Mouse (Mus musculus): Measurements from ENCODE around the gene Tcte1. TPM values are rescaled to one million over a fixed set of nuclear protein-coding genes. Genes with fewer than 3 reads are reported as not detected.
A peak's percentile ranks its signal among the peaks of the same experiment; 100 is the strongest.

Tcte1 gene
- polyA plus RNA-seq, 1 experiment from 2014 or later: 1.1 TPM

- Histone ChIP-seq H3K36me3 (replicated peaks) (peaks cover 19% of the 10 kb centered on the region), H3K4me1 (peaks cover 34% of the 10 kb centered on the region), H3K9me3 (no peaks in the 10 kb centered on the region), H3K27me3 (replicated peaks; ENCODE audit: low read depth, poor library complexity, severe bottlenecking) (no peaks in the 10 kb centered on the region), H3K4me3 (0 out of 2 replicates have a peak overlapping the region, but pooled peaks have one; percentile 26), H3K27ac (replicated peaks) (peak overlapping the region; percentile 99)
- 90% methylated on average over 8 of the region's 8 CpGs for WGBS
- no peak for DNase-seq (ENCODE audit: low spot score)
Observed at GRCm38 (mm10) chr17:45575123-45575897, 52.1 kb downstream of the Tcte1 start.

DNA sequence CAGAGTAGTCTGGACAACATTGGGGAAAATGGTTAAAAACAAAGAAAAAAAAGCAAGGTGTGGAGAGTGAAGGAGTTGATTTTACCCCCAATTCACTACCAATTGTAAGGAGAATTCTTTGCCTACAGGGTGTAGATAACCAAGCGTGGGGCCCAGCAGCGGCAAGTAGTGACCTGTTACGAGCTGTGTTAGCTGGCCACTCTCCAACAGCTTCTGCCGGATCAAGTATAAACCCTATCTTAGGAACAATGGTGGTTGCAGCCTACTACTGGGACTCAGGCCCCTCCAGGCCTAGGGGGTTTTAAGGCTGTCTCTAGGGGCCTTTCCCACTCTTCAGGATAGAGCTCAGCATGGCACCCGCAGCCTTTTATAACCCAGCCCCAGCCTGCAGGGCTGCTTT lies 55.0 kb downstream of the Tcte1 start:
- H3K4me1 ChIP-seq: peaks cover 29% of the 10 kb centered on the region
- H3K9me3 ChIP-seq: no peaks in the 10 kb centered on the region
- 69% methylated on average over 5 of the region's 5 CpGs for WGBS
- no peaks in the 10 kb centered on the region for H3K36me3 ChIP-seq (replicated peaks)
- H3K4me3 ChIP-seq: 0 out of 2 replicates have a peak overlapping the region, but pooled peaks have one; percentile 14
- peak; percentile 9 for DNase-seq (ENCODE audit: low spot score)
- H3K27ac ChIP-seq (replicated peaks): no peak overlapping the region; the same call in 1 of the 2 replicates
- H3K27me3 ChIP-seq (replicated peaks; ENCODE audit: low read depth, poor library complexity, severe bottlenecking): no peaks in the 10 kb centered on the region

DNA sequence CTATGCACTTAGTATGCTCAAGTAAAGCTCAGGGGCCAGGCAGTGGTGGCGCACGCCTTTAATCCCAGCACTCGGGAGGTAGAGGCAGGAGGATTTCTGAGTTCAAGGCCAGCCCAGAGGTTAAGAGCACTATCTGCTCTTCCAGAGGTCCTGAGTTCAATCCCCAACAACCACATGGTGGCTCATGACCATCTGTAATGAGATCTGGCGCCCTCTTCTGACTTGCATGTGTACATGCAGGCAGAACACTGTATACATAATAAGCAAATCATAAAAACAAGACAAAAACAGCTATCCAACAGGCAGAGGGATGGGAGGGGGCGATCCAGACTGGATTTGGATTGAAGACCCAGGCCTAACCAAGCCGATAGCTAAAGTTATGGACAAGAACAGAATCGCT lies 55.6 kb downstream of the Tcte1 start:
- DNase-seq (ENCODE audit: low spot score): peak; percentile 16
- Histone ChIP-seq H3K4me1 (peaks cover 29% of the 10 kb centered on the region), H3K27ac (replicated peaks) (no peak overlapping the region), H3K4me3 (no peak overlapping the region), H3K27me3 (replicated peaks; ENCODE audit: low read depth, poor library complexity, severe bottlenecking) (no peaks in the 10 kb centered on the region), H3K9me3 (no peaks in the 10 kb centered on the region), H3K36me3 (replicated peaks) (no peaks in the 10 kb centered on the region)
- 73% methylated on average over 7 of the region's 7 CpGs for WGBS

- Histone ChIP-seq H3K9me3 (no peaks in the 10 kb centered on the region), H3K4me1 (peaks cover 30% of the 10 kb centered on the region), H3K36me3 (replicated peaks) (no peaks in the 10 kb centered on the region), H3K27me3 (replicated peaks; ENCODE audit: low read depth, poor library complexity, severe bottlenecking) (no peaks in the 10 kb centered on the region), H3K27ac (replicated peaks) (no peak overlapping the region), H3K4me3 (no peak overlapping the region)
- DNase-seq (ENCODE audit: low spot score): no peak
- 86% methylated on average over 4 of the region's 4 CpGs for WGBS
Observed at GRCm38 (mm10) chr17:45579554-45579953, 56.3 kb downstream of the Tcte1 start.

DNA sequence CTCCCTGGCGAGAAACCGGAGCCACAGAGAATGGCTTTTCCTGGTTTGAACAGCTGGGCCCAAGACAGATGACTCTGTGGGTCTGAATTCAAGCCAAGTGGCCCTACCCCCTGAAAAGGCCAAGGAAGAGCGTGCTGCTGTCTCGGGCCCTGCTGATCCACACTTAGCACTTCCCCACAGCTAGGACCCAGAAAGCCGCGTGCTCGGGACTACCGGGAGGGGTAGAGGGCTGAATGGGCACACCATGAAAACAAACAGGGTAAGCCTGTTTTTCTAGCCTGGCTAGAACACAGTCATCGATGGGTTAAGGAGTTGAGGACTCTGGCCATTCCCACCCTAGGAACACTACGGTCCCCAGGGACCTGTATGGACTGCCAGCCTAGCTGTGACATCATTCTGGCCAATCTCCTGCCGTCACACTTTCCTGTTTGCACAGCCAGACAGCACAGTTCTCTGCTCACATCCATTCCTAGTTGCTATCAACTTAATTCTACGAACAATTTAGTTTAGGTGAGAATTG lies 57.8 kb downstream of the Tcte1 start:
- Histone ChIP-seq H3K4me3 (no peak overlapping the region), H3K9me3 (no peaks in the 10 kb centered on the region), H3K27me3 (replicated peaks; ENCODE audit: low read depth, poor library complexity, severe bottlenecking) (no peaks in the 10 kb centered on the region), H3K27ac (replicated peaks) (no peak overlapping the region), H3K36me3 (replicated peaks) (no peaks in the 10 kb centered on the region), H3K4me1 (peaks cover 35% of the 10 kb centered on the region)
- peak; percentile 29 for DNase-seq (ENCODE audit: low spot score)
- WGBS: 41% methylated on average over 12 of the region's 12 CpGs

DNA sequence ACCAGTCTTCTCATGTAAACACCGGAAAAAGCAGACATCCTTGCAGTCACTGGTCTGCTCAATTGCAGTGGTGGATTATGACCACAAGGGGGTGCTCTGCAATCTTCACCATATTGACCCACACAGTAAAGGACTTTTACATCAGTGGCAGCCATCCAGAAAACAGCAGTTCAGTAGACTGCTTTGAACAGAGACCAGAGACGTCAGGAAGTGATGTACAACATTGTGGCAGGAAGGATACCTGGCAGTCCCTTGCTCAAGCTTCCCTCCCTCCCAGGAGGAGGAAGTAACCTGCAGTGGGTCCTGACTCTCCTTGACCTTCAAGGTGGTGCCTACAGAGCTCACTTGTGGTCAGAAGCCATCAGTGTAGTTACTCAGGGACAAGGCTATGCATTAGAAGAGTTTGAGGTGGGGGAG lies 58.3 kb downstream of the Tcte1 start:
- WGBS: 14% methylated on average over 2 of the region's 2 CpGs
- Histone ChIP-seq H3K4me1 (peaks cover 40% of the 10 kb centered on the region), H3K9me3 (peaks cover 3% of the 10 kb centered on the region; the same call in 1 of the 2 replicates), H3K27ac (replicated peaks) (no peak overlapping the region; the same call in 1 of the 2 replicates), H3K36me3 (replicated peaks) (peaks cover 5% of the 10 kb centered on the region), H3K4me3 (no peak overlapping the region), H3K27me3 (replicated peaks; ENCODE audit: low read depth, poor library complexity, severe bottlenecking) (no peaks in the 10 kb centered on the region)
- DNase-seq (ENCODE audit: low spot score): peak; percentile 78

DNA sequence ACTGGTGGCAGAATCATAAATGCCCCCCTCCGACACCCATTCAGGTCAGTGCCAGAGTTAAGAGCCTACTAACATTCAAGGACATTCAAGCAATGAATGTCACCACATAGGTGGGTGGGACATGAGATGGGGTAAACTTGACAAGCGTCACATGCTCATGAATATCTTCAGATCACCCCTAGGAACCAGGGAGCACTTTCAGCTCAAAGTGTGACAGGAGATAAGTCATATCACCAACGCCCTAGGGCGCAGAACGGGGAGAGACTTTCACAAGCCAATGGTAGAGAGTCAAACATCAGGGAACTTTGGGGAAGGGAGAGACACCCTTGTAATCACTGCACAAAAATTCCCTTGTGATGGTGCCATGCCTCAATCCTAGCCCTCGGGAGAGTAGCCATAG lies 59.0 kb downstream of the Tcte1 start:
- H3K4me3 ChIP-seq: no peak overlapping the region
- H3K9me3 ChIP-seq: peaks cover 4% of the 10 kb centered on the region; the same call in 1 of the 2 replicates
- no peak overlapping the region for H3K27ac ChIP-seq (replicated peaks)
- peaks cover 11% of the 10 kb centered on the region for H3K36me3 ChIP-seq (replicated peaks)
- H3K27me3 ChIP-seq (replicated peaks; ENCODE audit: low read depth, poor library complexity, severe bottlenecking): no peaks in the 10 kb centered on the region
- DNase-seq (ENCODE audit: low spot score): no peak
- WGBS: 91% methylated on average over 6 of the region's 6 CpGs
- H3K4me1 ChIP-seq: peaks cover 40% of the 10 kb centered on the region

GRCm38 (mm10) chr17:45582715-45583355 lies 59.6 kb downstream of the Tcte1 start:
- H3K4me3 ChIP-seq: no peak overlapping the region
- H3K9me3 ChIP-seq: peaks cover 4% of the 10 kb centered on the region; the same call in 1 of the 2 replicates
- DNase-seq (ENCODE audit: low spot score): no peak
- peaks cover 15% of the 10 kb centered on the region for H3K36me3 ChIP-seq (replicated peaks)
- H3K27ac ChIP-seq (replicated peaks): no peak overlapping the region
- no peaks in the 10 kb centered on the region for H3K27me3 ChIP-seq (replicated peaks; ENCODE audit: low read depth, poor library complexity, severe bottlenecking)
- 73% methylated on average over 6 of the region's 6 CpGs for WGBS
- H3K4me1 ChIP-seq: peaks cover 40% of the 10 kb centered on the region

DNA sequence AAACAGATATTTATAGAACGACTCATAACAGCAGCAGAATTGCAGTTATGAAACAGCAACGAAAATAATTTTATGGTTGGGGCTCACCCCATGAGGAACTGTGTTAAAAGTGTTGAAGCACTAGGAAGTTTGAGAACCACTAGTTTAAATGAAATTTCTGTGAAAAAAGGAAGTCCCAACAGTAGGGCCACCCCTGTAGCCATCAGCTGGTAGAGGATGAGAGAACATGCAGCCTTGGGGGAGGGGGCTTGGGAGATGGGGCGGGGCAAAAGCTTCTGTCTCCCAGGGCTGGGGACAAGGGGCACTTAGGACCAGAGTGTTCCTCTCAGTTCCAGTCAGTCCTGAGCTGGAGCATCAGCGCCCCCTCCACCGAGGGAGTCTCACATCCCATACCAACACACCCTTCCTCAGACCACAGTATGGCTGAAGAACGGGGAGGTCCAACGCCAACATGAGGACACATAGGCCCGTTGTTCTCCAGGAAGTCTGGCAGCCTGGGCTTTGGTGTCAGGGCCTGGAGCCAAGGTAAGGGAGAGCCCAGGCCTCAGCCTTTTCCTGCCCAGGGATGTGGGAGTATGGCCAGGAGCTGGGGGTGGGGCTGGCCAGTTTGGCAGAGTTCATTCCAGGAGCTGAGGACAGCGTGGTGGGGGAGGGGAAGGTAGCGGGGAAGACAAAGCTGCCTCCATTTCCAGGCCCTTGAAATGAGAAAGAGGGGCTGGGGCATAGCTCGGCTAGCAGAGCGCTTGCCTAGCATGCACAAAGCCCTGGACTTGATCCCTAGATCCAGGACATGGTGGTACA lies 61.1 kb downstream of the Tcte1 start:
- peak; percentile 73 for DNase-seq (ENCODE audit: low spot score)
- H3K4me1 ChIP-seq: peaks cover 40% of the 10 kb centered on the region
- peak overlapping the region; percentile 87 for H3K27ac ChIP-seq (replicated peaks)
- H3K27me3 ChIP-seq (replicated peaks; ENCODE audit: low read depth, poor library complexity, severe bottlenecking): no peaks in the 10 kb centered on the region
- H3K36me3 ChIP-seq (replicated peaks): peaks cover 29% of the 10 kb centered on the region
- 28% methylated on average over 12 of the region's 12 CpGs for WGBS
- peaks cover 4% of the 10 kb centered on the region; the same call in 1 of the 2 replicates for H3K9me3 ChIP-seq
- H3K4me3 ChIP-seq: peak overlapping the region; percentile 37

DNA sequence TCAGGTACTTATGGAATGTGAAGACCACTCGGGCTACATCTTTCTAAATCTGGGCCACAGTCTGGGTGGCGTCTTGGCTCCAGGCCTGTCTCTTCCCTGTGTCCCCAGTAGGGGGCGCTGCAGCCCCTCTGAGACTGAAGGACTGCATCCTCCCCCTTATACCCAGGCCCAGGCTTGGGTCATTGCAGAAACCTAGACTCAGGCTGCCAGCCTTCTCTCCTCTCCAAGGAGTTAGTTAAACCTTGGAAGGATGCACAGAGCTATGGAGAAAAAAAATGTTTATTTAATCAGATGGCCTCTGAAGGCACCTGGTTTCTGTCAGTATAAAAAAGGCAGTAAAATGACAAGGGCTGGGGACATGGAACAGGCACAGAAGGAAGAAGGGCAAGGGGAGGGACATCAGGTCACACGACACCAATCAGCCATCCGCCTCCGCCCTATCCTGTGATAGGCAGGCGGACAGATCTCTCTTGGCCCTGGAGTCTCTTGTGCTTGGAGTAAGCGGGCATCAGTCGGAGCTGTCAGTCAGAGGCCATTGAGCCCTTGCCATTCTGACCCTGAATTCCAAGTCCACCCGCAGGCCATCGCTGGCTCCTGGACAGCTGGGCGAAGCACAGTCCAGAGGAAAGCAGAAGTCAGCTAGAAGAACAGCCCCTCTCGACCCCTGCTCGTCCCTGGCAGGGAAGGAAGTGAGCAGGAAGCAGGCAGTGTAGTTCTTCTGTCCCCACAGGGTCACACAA lies 61.9 kb downstream of the Tcte1 start:
- Histone ChIP-seq H3K4me3 (peak overlapping the region; percentile 37), H3K27ac (replicated peaks) (peak overlapping the region; percentile 87), H3K36me3 (replicated peaks) (peaks cover 37% of the 10 kb centered on the region), H3K27me3 (replicated peaks; ENCODE audit: low read depth, poor library complexity, severe bottlenecking) (no peaks in the 10 kb centered on the region), H3K4me1 (peaks cover 42% of the 10 kb centered on the region), H3K9me3 (peaks cover 4% of the 10 kb centered on the region; the same call in 1 of the 2 replicates)
- WGBS: 8% methylated on average over 14 of the region's 14 CpGs
- peak; percentile 90 for DNase-seq (ENCODE audit: low spot score)

GRCm38 (mm10) chr17:45585725-45586448 lies 62.7 kb downstream of the Tcte1 start:
- peak overlapping the region; percentile 87 for H3K27ac ChIP-seq (replicated peaks)

More at GRCm38 (mm10) chr17:45585725-45586448, 62.7 kb downstream of the Tcte1 start:
- H3K36me3 ChIP-seq (replicated peaks): peaks cover 38% of the 10 kb centered on the region
- peaks cover 46% of the 10 kb centered on the region for H3K4me1 ChIP-seq
- 0 out of 2 replicates have a peak overlapping the region, but pooled peaks have one; percentile 29 for H3K4me3 ChIP-seq
- DNase-seq (ENCODE audit: low spot score): no peak
- no peaks in the 10 kb centered on the region for H3K27me3 ChIP-seq (replicated peaks; ENCODE audit: low read depth, poor library complexity, severe bottlenecking)
- H3K9me3 ChIP-seq: peaks cover 4% of the 10 kb centered on the region; the same call in 1 of the 2 replicates
- WGBS: 55% methylated on average over 23 of the region's 23 CpGs
